Mouse (Mus musculus): ENCODE results near the gene Cdh26.

Gene Cdh26

DNA sequence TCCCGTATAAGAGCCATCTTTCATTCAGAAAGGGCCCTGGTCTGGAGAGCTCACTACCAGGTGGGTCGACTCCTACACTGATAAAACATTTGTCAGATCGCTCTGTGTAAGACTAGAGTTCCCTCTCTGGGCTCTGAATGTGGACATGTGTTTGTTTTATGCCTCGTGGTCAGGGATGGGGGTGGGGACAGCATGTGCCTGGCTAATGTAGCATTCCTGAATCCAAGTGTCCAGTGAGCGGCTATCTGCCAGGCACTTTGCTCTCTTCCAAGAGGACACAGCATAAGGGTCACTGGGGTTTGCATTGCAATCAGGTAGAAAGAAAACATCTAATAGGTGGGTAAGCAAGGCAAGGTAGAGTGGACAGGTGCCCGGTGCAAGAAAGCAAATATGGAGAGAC is 77.9 kb downstream of the Cdh26 start:
- no peak for DNase-seq (ENCODE audit: low read depth, low spot score)

GRCm38 (mm10) chr2:178513043-178513442 is 82.7 kb downstream of the Cdh26 start:
- DNase-seq (ENCODE audit: low read depth, low spot score): no peak

DNA sequence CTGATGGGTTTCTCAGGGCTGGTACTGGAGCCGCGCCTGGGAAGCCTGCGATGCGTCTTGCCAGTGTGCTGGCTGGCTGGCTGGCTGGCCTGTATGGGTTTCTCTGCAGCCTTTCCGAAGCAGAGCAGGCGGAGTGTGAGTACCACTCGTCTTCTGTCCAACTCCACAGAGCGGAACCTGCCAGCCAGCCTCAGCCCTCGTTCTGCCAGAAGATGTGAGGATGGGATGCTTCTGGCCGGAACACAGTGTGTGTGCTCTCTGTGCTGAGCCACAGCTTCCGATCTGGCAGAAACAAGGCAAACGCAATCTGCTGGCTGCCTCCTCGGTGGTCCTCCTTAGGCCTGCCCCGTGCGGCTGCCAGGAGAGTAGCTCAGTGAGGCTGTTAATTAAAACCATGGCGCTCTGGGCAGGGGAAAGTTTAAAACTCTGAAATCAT is 83.3 kb downstream of the Cdh26 start:
- peak; percentile 43 for DNase-seq (ENCODE audit: low read depth, low spot score)

GRCm38 (mm10) chr2:178516421-178516820 is 86.1 kb downstream of the Cdh26 start:
- DNase-seq (ENCODE audit: low read depth, low spot score): no peak

DNA sequence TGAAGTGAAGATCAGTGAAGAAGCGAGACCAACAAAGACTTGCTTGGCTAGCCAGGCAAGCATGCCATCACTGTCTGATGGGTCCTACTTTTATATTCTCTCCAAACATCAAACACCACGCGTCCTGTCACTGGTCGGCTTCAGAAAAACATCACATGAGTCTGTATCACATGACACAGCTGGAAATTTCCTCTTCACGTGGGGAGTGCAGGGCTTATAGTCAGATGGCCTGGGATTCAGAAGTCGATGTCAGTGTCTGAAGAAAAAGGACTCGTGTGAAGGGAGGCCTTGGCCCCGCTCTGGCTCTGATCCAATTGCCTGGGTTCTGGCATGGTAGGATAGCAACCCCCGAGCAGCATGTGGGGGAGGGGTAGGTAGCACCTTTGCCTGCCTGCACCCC is 86.6 kb downstream of the Cdh26 start:
- no peak for DNase-seq (ENCODE audit: low read depth, low spot score)

DNA sequence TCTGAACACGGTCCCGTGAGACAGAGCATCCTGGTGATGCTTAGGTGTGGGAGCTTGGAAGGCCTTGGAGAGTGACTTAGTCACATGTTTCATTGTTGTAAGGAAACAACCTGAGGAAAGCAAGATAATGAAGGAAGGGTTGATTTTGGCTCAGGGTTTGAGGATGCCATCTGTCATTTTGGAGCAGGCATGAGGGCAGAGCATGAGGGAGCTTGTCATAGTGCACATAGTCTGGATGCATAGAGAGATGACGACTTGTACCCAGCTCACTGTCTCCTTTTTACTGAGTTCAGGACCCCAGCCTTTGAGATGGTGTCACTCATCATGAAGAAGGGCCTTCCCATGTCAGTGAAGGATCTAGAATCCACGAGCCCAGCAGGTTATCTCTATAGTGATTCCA is 89.0 kb downstream of the Cdh26 start:
- no peak for DNase-seq (ENCODE audit: low read depth, low spot score)

DNA sequence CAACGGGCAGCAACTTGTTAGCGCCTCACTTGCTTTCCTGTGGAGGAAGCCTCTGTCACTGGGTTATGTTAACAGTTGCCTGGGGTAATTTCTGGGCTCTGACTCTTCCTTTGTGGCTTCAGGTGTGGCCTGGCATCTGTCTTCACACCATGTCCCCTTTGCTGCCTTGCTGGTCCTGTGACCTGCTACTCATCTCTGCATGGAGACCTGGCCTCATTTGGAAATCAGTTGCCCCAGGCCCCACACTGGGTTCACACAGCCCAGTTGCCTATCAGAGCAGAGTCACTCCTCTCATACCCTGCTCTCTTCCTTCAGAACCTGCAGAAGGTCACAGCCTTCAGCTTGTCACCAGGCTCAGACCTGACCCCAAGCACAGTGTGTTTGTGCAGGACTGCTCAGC is 89.9 kb downstream of the Cdh26 start:
- no peak for DNase-seq (ENCODE audit: low read depth, low spot score)

GRCm38 (mm10) chr2:178522331-178522730 is 92.0 kb downstream of the Cdh26 start:
- peak; percentile 20 for DNase-seq (ENCODE audit: low read depth, low spot score)

GRCm38 (mm10) chr2:178522786-178523185 is 92.5 kb downstream of the Cdh26 start:
- no peak for DNase-seq (ENCODE audit: low read depth, low spot score)

DNA sequence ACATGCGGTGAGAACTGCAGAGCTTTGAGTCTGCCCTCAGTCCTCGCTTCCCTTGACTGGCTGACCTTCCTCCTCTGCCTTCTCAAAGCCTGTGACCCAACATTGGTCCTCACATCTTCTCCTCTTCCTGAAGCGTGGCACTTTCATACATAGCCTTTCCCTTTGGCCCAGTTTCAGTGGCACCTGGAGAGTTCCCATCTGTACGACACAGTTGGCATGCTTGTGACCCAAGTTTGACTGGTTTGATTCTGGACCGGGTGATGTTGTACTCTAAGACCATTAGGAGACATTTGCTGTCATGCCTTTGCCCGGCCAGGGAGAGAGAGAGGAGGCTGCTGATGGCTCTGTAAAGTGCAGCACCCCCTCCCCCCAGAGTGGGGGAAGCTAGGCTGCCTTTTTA is 96.4 kb downstream of the Cdh26 start:
- no peak for DNase-seq (ENCODE audit: low read depth, low spot score)

DNA sequence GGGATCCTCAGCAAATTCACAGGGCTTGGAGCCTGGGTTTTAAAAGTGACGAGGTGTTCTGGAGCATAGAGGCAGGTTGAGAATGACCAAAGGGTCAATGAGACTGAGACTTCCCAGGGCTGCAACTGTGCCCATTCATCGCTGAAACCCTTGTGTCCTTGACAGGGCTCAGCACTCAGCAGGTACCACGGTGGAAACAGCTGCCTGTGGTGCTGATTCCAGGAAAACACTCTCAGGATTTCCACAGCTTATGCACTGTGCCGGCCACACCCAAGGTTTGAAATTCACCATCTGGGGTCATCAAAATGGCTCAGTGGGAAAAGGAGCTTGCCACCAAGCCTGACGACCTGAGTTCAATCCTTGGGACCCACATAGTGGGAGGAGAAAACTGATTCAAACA is 100.9 kb downstream of the Cdh26 start:
- DNase-seq (ENCODE audit: low read depth, low spot score): no peak

DNA sequence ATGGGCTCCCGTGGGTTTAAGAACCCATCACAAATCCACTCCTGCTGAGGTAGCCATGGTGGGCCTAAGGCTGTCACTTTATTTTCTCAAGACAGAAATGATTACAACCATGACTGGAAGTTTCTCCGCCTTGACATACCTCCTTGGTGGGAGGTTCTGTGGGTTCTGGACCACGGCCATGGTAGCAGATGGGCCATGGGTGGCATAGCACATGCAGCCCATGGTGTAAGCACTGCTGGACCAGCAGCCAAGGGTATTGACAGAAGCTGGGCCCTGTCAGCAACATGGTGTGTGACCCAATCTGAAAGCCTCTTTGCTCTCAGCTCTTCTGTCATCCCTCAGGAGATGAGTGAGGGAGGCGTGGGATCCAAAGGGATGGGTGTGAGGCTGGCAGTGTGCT is 106.2 kb downstream of the Cdh26 start:
- DNase-seq (ENCODE audit: low read depth, low spot score): no peak
